Mouse (Mus musculus) adrenal gland, adult 18-20 months (tissue): ENCODE measurements around the gene AW551984. TPM values are rescaled to one million over a fixed set of nuclear protein-coding genes. Genes with fewer than 3 reads are reported as not detected.

ENCODE experiments used
- DNase-seq, 2 experiments: peaks; one replicate each; pipeline ENCODE4 v3.0.0; 2021 to 2022; ENCODE audit warnings: low spot score in 2 of 2
- long read RNA-seq, 2 experiments: library from polyadenylated mRNA; stranded (forward); transcript quantifications; one replicate each; pipeline ENCODE4 v2.0.0; 2021
- total RNA-seq, 2 experiments: library from RNA; stranded (reverse); gene quantifications; 1 replicate in 1 of 2; 2 replicates in 1 of 2; pipeline ENCODE4 v1.2.3; 2021

AW551984 gene
- 10 to 100 TPM in 1 of 2 experiments, 1 to 10 TPM in 1; 9.6 to 10.9 TPM for total RNA-seq
- long read RNA-seq, experiment 1, full-length matches to known transcripts = 2 of 8 reads
- long read RNA-seq, experiment 1, partial matches to known transcripts = 3 of 8 reads
- long read RNA-seq, experiment 1, other reads (novel, unspliced or antisense) = 3 of 8 reads
- long read RNA-seq, experiment 2, full-length matches to known transcripts = 4 of 9 reads
- long read RNA-seq, experiment 2, partial matches to known transcripts = 5 of 9 reads
- long read RNA-seq, experiment 2, other reads (novel, unspliced or antisense) = 0 of 9 reads

DNA sequence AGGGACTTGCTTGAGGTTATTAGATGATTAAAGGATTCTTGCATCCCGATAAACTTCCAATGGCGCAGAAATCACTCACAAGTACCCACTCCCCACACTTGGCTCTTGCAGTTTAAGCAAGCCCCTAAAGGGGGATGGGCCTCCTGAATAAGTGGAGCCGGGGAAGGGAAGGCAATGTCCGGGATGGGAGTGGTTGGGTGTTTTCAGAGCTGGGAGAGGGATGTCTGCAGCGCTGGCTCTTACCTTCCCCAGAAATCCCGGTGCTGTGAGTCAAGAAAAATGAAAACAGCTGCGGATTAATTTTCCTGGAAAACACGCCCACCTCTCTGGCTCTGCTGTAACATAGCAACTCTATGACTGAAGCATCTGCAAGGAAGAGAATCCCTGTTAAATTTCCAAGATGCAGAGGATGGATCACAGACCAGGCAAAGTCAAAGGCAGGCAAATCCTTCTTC is at the start of gene AW551984:
TSS of gene AW551984 (minus strand) at position 405 of the 455 bp plus-strand sequence.
- no peak for DNase-seq

DNA sequence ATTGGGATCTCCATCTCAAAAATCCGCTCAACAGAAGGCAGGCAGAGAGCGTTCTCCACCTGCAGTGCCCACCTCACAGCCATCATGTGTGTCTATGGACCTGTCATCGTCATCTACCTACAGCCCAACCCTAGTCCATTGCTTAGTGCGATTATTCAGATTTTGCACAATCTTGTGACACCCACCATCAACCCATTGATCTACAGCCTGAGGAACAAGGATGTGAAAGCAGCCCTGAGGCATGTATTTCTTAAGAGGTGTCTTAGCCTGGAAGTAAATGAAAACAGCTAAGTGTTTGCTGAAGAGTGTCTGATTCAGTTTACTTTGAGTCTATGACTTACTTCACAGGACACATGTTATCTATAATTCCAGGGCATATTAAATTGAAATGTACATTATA is 43.2 kb upstream of the AW551984 start:
- no peak for DNase-seq

DNA sequence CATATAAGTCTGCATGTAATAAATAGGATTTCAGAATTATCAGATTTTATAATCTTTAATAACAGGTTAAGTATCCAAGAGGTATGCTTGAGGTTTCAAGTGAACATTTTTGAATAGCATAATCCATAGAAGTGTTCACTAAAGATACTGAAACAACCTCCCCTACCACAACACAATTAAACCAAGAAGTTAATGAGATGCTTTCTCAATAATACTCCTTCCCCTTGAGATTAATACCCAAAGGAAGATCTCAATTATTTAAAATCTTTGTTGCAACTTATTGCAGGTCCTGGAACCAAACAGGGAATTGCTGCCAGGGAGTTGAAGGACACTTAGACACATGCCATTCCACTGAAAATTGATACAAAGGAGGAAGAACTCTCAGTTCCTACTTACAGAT is 40.6 kb upstream of the AW551984 start, which contains the start of gene Olfr961:
TSS of gene Olfr961 (plus strand) at position 301 of the 400 bp plus-strand sequence.
- no peak for DNase-seq

DNA sequence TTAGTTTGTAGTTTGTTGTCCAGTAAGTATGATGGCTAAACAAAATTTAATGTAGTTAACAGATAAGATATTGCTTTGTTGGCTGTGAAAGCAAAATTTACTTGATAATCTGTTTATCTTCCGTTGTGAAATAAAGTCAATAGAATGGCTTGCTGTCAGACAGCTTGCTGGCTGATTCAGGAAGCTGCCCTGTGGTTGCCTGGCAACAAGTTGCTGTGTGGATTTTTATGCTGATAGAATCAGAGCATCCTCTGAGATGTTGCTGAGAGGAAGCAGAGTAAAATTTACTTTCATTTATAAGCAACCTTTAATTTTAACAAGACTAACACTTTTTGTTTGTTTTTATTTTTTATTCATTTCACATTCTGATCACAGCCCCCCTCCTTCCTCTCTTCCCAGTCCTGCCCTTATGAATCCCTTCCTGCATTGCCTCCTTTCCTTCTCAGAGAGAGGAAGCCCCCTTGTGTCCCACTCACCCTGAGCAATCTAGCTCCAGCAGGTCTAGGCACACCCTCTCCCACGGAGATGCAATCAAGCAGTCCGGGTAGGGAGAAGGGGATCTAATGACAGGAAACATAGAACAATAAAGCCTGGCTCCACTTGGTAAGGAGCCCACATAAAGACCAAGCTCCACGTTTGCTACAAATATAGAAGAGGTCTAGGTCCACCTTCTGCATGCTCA is 29.9 kb upstream of the AW551984 start:
- no peak for DNase-seq

DNA sequence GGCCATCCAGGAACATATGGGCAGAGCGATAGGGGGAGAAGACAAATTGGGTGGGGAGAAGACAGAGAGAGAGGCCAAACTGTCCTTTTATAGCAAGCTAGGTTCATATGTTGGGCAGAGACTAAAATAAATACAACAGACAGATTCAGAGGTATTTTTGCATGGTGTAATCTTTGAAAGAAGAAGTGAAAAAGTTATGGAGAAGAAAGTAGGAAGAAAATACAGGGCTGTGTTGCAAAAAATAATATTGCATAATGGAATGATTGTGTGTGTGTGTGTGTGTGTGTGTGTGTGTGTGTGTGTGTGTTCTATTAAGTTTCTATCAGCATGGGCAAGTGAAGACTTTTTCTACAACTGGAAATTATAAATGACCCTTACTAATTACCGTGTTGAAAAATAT is 24.9 kb upstream of the AW551984 start:
- no peak for DNase-seq

DNA sequence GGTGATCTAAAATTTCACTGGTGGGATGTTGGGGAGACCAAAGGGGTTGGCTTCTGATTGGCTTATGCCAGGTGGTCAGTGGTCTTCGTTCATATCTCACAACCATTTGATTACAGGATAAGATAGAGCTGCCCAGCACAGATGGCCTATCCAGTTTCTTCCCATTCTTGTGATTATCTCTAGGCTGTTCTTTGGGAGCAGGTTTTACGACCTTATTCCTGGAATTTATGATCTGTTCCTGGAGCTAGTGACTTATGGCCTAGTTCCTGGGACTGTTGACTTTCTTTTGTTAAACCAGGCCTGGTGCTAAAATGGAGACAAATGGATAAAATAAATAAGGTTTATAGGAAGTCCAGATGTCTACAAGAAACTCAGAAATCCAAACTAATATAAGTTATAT is 20.5 kb upstream of the AW551984 start:
- DNase-seq = no peak

DNA sequence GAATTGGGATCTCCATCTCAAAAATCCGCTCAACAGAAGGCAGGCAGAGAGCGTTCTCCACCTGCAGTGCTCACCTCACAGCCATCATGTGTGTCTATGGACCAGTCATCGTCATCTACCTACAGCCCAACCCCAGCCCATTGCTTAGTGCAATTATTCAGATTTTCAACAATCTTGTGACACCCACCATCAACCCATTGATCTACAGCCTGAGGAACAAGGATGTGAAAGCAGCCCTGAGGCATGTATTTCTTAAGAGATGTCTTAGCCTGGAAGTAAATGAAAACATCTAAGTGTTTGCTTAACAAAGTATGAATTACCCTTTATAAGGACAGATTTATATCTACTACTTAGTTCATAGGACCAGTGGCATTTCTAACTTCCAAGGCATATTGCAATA is 19.6 kb upstream of the AW551984 start:
- no peak for DNase-seq

DNA sequence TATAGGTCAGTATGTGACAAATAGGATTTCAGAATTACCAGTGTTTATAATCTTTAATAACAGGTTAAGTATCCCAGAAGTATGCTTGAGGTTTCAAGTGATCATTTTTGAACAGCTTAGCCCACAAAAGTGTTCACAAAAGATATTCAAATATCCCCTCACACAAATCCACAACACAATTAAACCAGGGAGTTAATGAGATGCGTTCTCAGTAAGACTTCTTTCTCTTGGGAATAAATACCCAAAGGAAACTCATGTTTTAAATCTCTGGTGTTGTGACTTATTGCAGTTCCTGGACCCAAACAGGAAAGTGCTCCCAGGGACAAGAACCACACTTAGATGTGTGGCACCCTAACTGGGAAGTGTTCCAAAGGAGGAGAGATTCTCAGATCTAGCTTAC is 16.9 kb upstream of the AW551984 start, which contains the start of gene Olfr960:
TSS of gene Olfr960 (plus strand) at position 301 of the 400 bp plus-strand sequence.
- DNase-seq = no peak

DNA sequence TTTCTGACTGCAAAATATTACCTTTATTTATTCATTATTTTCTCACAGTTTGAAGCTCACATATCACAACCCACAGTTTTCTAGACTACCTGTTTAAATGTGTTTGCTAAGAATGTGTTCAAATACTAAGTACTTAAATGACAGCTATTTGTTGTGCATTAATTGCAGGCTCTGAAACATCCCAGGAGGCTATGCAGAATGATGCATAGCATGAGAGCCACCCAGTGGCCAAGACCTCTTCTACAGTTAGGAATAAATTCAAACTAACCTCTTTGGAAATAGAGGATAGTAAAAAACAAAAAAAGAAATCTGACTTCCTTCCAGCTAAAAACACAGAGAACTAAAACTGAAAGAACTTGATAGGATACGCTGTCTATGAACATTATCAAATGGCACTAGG is 7.8 kb upstream of the AW551984 start:
- DNase-seq = no peak

DNA sequence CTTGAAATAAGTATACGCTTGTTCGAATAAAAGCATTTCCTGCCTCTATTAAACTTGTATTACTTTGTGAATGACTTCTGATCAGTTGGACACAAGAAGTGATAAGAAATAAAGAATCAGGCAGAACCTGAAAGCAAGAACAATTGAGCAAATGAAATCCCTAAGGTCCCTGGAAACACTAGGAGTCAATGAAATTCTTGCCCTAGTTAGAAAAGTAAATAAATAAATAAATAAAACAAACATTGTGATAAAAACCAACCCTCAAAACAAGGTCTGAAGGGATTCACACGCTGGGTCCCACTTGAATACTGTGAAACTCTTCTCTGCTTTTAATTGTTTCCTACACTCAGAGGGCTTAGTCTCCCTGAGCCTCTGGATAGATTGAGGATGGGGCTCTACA is 6.2 kb upstream of the AW551984 start, which contains the start of gene Olfr148:
TSS of gene Olfr148 (plus strand) at position 301 of the 400 bp plus-strand sequence.
- no peak for DNase-seq

DNA sequence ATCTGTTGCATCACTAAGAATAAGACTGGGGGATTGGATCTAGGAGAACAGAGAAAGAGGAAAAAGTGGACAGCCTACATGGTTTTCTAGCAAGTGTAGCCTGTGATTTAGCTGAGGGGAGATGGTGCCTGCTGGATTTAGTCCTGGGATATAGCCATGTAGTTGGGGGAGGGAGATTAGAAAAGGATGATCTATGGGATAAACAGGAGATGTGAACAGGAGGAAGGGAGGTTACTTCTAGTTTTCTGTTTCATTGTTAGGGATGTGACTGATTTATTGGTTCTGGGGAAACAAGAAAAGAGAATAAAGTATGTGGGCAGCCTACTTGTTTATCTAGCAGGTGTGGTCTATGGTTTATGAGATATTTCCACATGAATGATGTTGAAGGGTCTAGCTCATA is 4.3 kb upstream of the AW551984 start:
- no peak for DNase-seq

DNA sequence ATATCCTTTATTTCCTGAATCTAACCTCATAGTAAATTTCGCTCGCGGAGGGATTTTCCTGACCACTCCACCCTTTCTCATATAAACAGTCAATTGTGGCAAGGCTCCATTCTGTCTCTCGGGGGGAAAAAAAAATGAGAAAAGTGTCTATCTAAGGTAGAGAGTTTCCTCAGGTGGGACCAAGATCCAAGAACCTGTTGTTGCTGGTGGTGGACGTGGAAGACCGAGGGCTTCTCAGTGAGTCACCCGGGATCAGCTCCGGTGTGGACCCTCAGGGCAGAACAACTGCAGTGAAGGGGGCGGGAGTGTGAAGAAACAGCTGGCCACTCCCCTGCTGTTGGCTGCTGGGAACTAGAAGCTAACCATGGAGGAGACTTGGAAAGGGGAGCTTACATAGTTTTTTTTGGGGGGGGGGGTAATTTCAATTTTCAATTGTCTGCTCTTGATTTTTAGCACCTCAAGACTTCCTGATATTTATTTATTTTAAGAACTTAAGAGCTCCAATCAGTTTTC is 814 bp downstream of the AW551984 start:
- no peak for DNase-seq

DNA sequence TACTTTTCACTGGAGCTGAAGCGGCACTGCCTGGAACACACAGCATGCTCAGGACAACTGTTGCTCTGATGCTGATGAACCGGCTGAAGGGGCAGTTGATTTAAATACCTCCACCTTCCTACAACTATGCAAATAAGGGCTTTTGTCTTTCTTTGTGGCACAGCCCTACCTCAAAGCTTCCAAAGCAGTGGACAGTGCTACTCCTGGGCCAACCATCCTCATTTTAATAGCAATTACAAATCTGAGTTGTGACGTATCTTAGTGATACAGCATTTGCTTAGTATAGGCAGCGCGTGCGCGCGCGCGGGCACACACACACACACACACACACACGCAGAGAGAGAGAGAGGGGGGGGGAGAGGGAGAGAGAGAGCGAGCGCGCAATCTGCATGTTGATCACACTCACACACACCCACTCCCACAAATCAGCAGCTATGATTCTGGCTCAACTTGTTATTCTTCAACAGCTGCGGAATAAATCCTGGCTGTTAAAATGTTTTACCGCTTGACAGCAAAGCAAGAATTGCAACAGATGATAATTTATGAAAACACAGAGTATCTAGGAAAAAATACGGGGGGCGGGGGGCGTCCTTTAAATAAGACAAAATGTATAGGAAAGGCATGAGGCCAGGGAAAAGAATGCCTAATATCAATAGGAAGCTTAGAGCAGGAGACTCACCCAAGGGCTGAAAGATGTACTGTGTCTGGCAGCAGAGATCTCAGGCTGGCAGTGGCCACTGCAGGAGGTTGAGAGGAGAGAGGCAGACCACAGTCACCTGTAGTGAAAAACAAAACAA is 1.5 kb downstream of the AW551984 start:
- DNase-seq = no peak

DNA sequence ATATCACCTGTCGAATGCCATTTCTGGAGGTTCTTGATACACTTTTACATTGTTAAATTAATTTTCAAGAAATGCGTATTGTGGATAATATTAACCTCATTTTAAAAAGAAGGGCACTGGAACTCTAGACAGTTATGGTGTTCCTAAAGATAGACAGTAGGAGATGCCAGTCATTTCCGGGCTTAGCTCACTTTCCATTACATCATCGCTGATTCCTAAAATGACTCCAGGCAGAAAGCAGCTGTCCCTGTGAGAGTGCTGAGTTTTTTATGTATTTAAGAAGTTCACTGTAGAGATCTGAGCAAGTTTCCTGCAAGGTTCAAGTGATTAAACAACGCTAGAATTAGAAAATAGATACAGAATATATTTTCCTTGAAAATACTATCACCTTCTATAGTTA is 27.2 kb downstream of the AW551984 start:
- DNase-seq = no peak

DNA sequence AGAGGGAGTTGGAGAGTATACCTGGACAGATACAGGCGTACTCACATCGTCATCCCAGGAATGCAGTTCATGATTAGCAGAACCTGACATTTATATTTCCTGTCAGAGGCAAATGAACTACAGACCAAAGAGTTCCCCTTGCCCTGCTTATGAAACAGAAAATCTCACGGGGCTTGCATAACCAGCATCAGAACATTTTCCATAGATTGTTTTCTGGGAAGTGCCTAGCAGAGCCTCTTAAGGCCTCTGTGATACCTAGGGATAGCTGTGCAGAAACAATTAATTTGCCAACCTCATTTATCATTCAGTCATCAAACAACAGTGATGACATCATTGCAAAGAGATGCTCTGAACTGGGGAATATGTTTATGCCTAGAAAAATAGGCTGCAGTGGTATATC is 28.7 kb downstream of the AW551984 start, which contains the start of gene Olfr959:
TSS of gene Olfr959 (minus strand) at position 101 of the 400 bp plus-strand sequence.
- no peak for DNase-seq

DNA sequence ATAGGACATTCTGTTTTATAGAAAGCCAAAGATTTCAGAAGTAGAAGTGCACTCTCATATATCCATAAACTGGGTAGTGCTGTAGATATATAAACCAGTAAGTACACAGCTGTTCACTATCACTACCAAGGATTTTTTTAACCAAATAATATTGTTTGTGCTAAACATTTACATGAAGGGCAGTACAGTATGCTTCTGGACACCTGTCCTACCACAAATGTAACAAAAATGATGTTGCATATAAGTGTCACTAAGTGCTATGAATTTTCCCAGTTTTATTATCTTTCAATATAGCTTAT is 45.9 kb downstream of the AW551984 start:
- no peak for DNase-seq

DNA sequence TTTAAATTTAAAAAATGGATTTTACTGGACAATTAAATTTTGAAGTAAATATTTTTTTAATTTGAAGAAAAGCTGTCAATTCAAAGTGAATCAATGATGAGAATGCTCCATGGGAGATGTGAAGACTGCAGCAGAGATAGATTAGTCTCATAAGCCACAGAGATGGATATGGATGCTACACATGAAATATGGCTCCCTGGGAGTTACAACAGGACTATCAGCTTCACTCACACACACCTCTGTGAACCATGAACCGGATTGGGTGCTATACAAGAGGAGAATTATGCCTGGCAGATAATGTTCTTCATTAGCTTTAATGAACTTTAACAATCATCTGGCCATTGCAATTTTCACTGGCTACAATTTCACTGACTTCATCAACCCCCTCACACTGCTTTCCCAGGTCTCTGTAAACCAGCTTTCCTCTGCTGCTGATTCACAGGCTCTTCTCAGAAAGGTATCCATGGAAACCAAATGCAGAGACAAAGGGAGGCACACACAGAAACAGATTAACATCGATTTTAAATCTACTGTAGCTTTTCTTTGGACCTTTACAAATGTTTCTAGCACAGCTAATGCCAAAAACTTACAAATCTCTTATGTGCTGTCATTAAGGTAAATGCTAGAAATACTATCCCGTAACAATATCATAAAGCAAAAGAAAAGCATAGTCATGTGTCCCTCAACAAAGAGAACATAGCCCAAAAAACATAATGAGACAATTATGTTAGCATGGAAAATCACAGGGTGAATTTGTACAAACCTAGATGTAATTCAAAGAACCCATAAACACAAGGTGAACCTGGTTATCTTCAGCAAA is 46.5 kb downstream of the AW551984 start:
- DNase-seq = no peak

DNA sequence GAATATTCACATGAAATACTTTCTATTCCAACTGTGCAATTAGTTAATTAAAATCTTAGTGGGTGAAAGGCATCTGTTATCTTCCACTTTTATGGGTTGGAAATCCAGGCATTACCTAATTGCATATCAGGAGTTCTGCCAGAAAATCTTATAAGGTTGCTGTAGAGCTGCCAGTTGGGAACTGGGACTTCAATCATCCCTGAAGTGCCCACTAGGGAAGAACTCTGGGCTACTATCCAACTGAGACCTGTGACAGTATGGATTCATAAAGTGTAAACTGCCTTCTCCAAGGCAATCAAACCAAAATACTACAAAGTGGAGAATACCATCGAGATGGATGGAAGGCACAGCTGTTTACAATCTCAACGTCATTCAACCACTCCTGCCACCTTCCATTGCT is 50.3 kb downstream of the AW551984 start, which contains the start of gene Olfr958:
TSS of gene Olfr958 (minus strand) at position 109 of the 400 bp plus-strand sequence.
- DNase-seq = no peak

DNA sequence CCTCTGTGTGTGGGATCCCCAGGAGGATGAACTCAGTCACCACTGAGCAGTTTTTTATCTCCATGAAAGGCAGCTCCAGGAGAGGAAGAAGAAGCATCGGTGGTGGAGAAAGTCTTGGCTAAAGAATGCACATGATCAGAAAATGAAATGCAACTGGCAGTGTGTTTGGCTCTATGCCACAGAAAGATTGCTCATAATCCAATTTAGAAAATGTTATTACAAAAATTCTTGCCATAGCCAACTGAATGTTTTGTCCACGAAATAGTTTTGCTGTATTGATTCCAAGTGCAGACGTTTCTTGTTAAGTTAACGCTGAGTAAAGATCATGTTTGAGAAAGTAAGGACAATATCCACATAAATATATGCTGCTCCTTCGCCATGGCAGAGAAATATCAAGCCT is 53.4 kb downstream of the AW551984 start:
- DNase-seq = no peak
